Mouse (Mus musculus): Measurements from ENCODE around the gene Nmd3. TPM values are rescaled to one million over a fixed set of nuclear protein-coding genes. Genes with fewer than 3 reads are reported as not detected.

The Nmd3 gene
- polyA plus RNA-seq, 1 experiment from 2014 or later, result 112 TPM

- no peaks in the 10 kb centered on the region for H3K9me3 ChIP-seq (replicated peaks; ENCODE audit: control insufficient read depth, low read length)
- 61% methylated on average over 3 of the region's 3 CpGs for WGBS
- ATAC-seq (replicated peaks; ENCODE audit: extremely low read depth, insufficient read depth, low FRiP score), result no peak
- no peaks in the 10 kb centered on the region for H3K36me3 ChIP-seq (ENCODE audit: control insufficient read depth, insufficient read depth)
- no peaks in the 10 kb centered on the region for H3K4me1 ChIP-seq (ENCODE audit: control insufficient read depth, insufficient read depth, low read length)
- H3K9ac ChIP-seq (ENCODE audit: low read length), result no peak overlapping the region
- no peak overlapping the region for H3K4me2 ChIP-seq (ENCODE audit: low read depth, low read length)
- no peak overlapping the region for H3K27ac ChIP-seq (ENCODE audit: low read length)
- H3K27me3 ChIP-seq (ENCODE audit: control insufficient read depth, insufficient read depth, low read length), result no peaks in the 10 kb centered on the region
- H3K4me3 ChIP-seq (ENCODE audit: low read length), result no peak overlapping the region
Observed at GRCm38 (mm10) chr3:69792823-69793417, 71.1 kb downstream of the Nmd3 start.

- no peaks in the 10 kb centered on the region for H3K4me1 ChIP-seq (ENCODE audit: control insufficient read depth, insufficient read depth, low read length)
- H3K9ac ChIP-seq (ENCODE audit: low read length), result no peak overlapping the region
- H3K4me2 ChIP-seq (ENCODE audit: low read depth, low read length), result no peak overlapping the region
- no peaks in the 10 kb centered on the region for H3K36me3 ChIP-seq (ENCODE audit: control insufficient read depth, insufficient read depth)
- no peak for ATAC-seq (replicated peaks; ENCODE audit: extremely low read depth, insufficient read depth, low FRiP score)
- no peaks in the 10 kb centered on the region for H3K27me3 ChIP-seq (ENCODE audit: control insufficient read depth, insufficient read depth, low read length)
- H3K4me3 ChIP-seq (ENCODE audit: low read length), result no peak overlapping the region
- H3K9me3 ChIP-seq (replicated peaks; ENCODE audit: control insufficient read depth, low read length), result no peaks in the 10 kb centered on the region
- WGBS, result 81% methylated on average over 4 of the region's 4 CpGs
- no peak overlapping the region for H3K27ac ChIP-seq (ENCODE audit: low read length)
Observed at GRCm38 (mm10) chr3:69797533-69797932, 75.7 kb downstream of the Nmd3 start.

GRCm38 (mm10) chr3:69797969-69798368, 76.2 kb downstream of the Nmd3 start:
- WGBS, result 71% methylated on average over 2 of the region's 2 CpGs
- H3K4me2 ChIP-seq (ENCODE audit: low read depth, low read length), result no peak overlapping the region
- no peaks in the 10 kb centered on the region for H3K4me1 ChIP-seq (ENCODE audit: control insufficient read depth, insufficient read depth, low read length)
- no peak overlapping the region for H3K4me3 ChIP-seq (ENCODE audit: low read length)
- H3K9me3 ChIP-seq (replicated peaks; ENCODE audit: control insufficient read depth, low read length), result no peaks in the 10 kb centered on the region
- H3K27me3 ChIP-seq (ENCODE audit: control insufficient read depth, insufficient read depth, low read length), result no peaks in the 10 kb centered on the region
- no peak overlapping the region for H3K27ac ChIP-seq (ENCODE audit: low read length)
- ATAC-seq (replicated peaks; ENCODE audit: extremely low read depth, insufficient read depth, low FRiP score), result no peak
- H3K36me3 ChIP-seq (ENCODE audit: control insufficient read depth, insufficient read depth), result no peaks in the 10 kb centered on the region
- no peak overlapping the region for H3K9ac ChIP-seq (ENCODE audit: low read length)

- Histone ChIP-seq H3K4me1 (ENCODE audit: control insufficient read depth, insufficient read depth, low read length) (no peaks in the 10 kb centered on the region), H3K36me3 (ENCODE audit: control insufficient read depth, insufficient read depth) (no peaks in the 10 kb centered on the region), H3K27me3 (ENCODE audit: control insufficient read depth, insufficient read depth, low read length) (no peaks in the 10 kb centered on the region), H3K9ac (ENCODE audit: low read length) (no peak overlapping the region), H3K27ac (ENCODE audit: low read length) (no peak overlapping the region), H3K4me2 (ENCODE audit: low read depth, low read length) (no peak overlapping the region), H3K9me3 (replicated peaks; ENCODE audit: control insufficient read depth, low read length) (no peaks in the 10 kb centered on the region), H3K4me3 (ENCODE audit: low read length) (no peak overlapping the region)
- WGBS, result 72% methylated on average over 1 of the region's 1 CpGs
- no peak for ATAC-seq (replicated peaks; ENCODE audit: extremely low read depth, insufficient read depth, low FRiP score)
Observed at GRCm38 (mm10) chr3:69799096-69799495, 77.3 kb downstream of the Nmd3 start.

GRCm38 (mm10) chr3:69800829-69801384, 79.1 kb downstream of the Nmd3 start:
- 60% methylated on average over 7 of the region's 7 CpGs for WGBS
- no peak for ATAC-seq (replicated peaks; ENCODE audit: extremely low read depth, insufficient read depth, low FRiP score)
- H3K36me3 ChIP-seq (ENCODE audit: control insufficient read depth, insufficient read depth), result no peaks in the 10 kb centered on the region
- no peak overlapping the region for H3K9ac ChIP-seq (ENCODE audit: low read length)
- no peaks in the 10 kb centered on the region for H3K4me1 ChIP-seq (ENCODE audit: control insufficient read depth, insufficient read depth, low read length)
- H3K4me3 ChIP-seq (ENCODE audit: low read length), result no peak overlapping the region
- H3K27me3 ChIP-seq (ENCODE audit: control insufficient read depth, insufficient read depth, low read length), result no peaks in the 10 kb centered on the region
- H3K4me2 ChIP-seq (ENCODE audit: low read depth, low read length), result no peak overlapping the region
- H3K9me3 ChIP-seq (replicated peaks; ENCODE audit: control insufficient read depth, low read length), result no peaks in the 10 kb centered on the region
- no peak overlapping the region for H3K27ac ChIP-seq (ENCODE audit: low read length)

- Histone ChIP-seq H3K36me3 (ENCODE audit: control insufficient read depth, insufficient read depth) (no peaks in the 10 kb centered on the region), H3K9ac (ENCODE audit: low read length) (no peak overlapping the region), H3K9me3 (replicated peaks; ENCODE audit: control insufficient read depth, low read length) (no peaks in the 10 kb centered on the region), H3K27me3 (ENCODE audit: control insufficient read depth, insufficient read depth, low read length) (no peaks in the 10 kb centered on the region), H3K4me2 (ENCODE audit: low read depth, low read length) (no peak overlapping the region), H3K27ac (ENCODE audit: low read length) (no peak overlapping the region), H3K4me3 (ENCODE audit: low read length) (no peak overlapping the region), H3K4me1 (ENCODE audit: control insufficient read depth, insufficient read depth, low read length) (no peaks in the 10 kb centered on the region)
- WGBS, result 87% methylated on average over 1 of the region's 1 CpGs
- ATAC-seq (replicated peaks; ENCODE audit: extremely low read depth, insufficient read depth, low FRiP score), result no peak
Observed at GRCm38 (mm10) chr3:69803137-69803536, 81.4 kb downstream of the Nmd3 start.

Other genes starting within 250 kb of the Nmd3 start
- gene B3galnt1, start 123.0 kb upstream of the Nmd3 start, polyA plus RNA-seq (2015; fragmentation: Nextera tagmentation; extraction: Ambion mirVana), result 16.8 and 19.5 TPM in 2 replicates
- gene Sptssb, start 138.0 kb downstream of the Nmd3 start, polyA plus RNA-seq (2015; fragmentation: Nextera tagmentation; extraction: Ambion mirVana), result 2.6 and 6.6 TPM in 2 replicates

Measured in heart, embryonic 16.5 days (tissue).